8 mouse cellular contexts compared by ENCODE assay signal in the genomic region with DNA sequence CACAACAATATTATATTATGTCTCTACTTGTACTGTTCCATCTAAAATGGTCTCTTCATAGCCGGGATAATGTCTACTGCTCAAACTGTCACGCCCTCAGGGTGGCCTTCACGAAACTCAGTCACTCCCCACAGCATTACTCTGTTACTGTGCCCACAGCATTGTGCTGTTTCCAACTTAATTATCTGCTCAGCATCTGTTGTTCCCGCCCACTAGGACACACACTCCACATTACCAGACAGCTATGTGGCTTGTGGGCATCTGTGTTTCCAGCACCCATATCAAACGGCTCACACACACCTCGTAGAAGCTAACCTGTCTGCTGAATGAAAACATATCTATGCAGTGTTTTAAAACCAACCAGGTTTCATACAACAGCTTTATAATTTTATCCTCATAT. TPM values are rescaled to one million over a fixed set of nuclear protein-coding genes. Genes with fewer than 3 reads are reported as not detected.
DNase-seq lines count a peak whose midpoint lies in the region; ATAC-seq lines count a peak whose summit lies in the region.

No protein-coding gene starts in this region.

- peaks cover 5% of the 10 kb centered on the region; the same call in 1 of the 2 replicates for H3K4me1 ChIP-seq in embryonic facial prominence, embryonic 12.5 days
- peaks cover 6% of the 10 kb centered on the region for H3K4me1 ChIP-seq in embryonic facial prominence, embryonic 10.5 days
- no peaks in the 10 kb centered on the region; the same call in 1 of the 2 replicates for H3K4me1 ChIP-seq in liver, embryonic 11.5 days (replicated peaks; ENCODE audit: control insufficient read depth, insufficient read depth, low read length)
- peaks cover 9% of the 10 kb centered on the region for H3K4me1 ChIP-seq in hindbrain, embryonic 16.5 days (ENCODE audit: control insufficient read depth, insufficient read depth, low read depth, low read length)
- H3K4me1 ChIP-seq in neural tube, embryonic 12.5 days, result 0 out of 2 replicates have a peak, but pooled peaks cover 6% of the 10 kb centered on the region

- H3K27ac ChIP-seq in embryonic facial prominence, embryonic 12.5 days, result no peak overlapping the region
- no peak overlapping the region for H3K27ac ChIP-seq in embryonic facial prominence, embryonic 10.5 days (replicated peaks)
- no peak overlapping the region for H3K27ac ChIP-seq in liver, embryonic 11.5 days (ENCODE audit: low read depth, low read length)
- no peak overlapping the region for H3K27ac ChIP-seq in hindbrain, embryonic 16.5 days (ENCODE audit: low read depth, low read length)
- H3K27ac ChIP-seq in neural tube, embryonic 12.5 days, result no peak overlapping the region

- H3K9ac ChIP-seq in embryonic facial prominence, embryonic 12.5 days, result no peak overlapping the region
- no peak overlapping the region for H3K9ac ChIP-seq in liver, embryonic 11.5 days (ENCODE audit: low read depth, low read length)
- no peak overlapping the region; the same call in 1 of the 2 replicates for H3K9ac ChIP-seq in hindbrain, embryonic 16.5 days (ENCODE audit: low read depth, low read length)
- H3K9ac ChIP-seq in neural tube, embryonic 12.5 days, result no peak overlapping the region

- H3K27me3 ChIP-seq in embryonic facial prominence, embryonic 12.5 days, result peaks cover 14% of the 10 kb centered on the region
- peaks cover 20% of the 10 kb centered on the region for H3K27me3 ChIP-seq in embryonic facial prominence, embryonic 10.5 days (replicated peaks; ENCODE audit: low read depth, poor library complexity, severe bottlenecking)
- no peaks in the 10 kb centered on the region for H3K27me3 ChIP-seq in liver, embryonic 11.5 days (replicated peaks; ENCODE audit: control insufficient read depth, insufficient read depth, low read length)
- H3K27me3 ChIP-seq in hindbrain, embryonic 16.5 days (replicated peaks; ENCODE audit: control insufficient read depth, insufficient read depth, low read length), result no peaks in the 10 kb centered on the region
- H3K27me3 ChIP-seq in neural tube, embryonic 12.5 days (replicated peaks), result no peaks in the 10 kb centered on the region

- WGBS in embryonic facial prominence, embryonic 12.5 days, result 48% methylated on average over 6 of the region's 6 CpGs
- 56% methylated on average over 6 of the region's 6 CpGs for WGBS in embryonic facial prominence, embryonic 10.5 days
- 52% methylated on average over 6 of the region's 6 CpGs for WGBS in liver, embryonic 11.5 days
- 29% methylated on average over 6 of the region's 6 CpGs for WGBS in hindbrain, embryonic 16.5 days
- WGBS in neural tube, embryonic 12.5 days, result 49% methylated on average over 6 of the region's 6 CpGs

- H3K36me3 ChIP-seq in embryonic facial prominence, embryonic 12.5 days, result no peaks in the 10 kb centered on the region
- no peaks in the 10 kb centered on the region for H3K36me3 ChIP-seq in embryonic facial prominence, embryonic 10.5 days (replicated peaks)
- H3K36me3 ChIP-seq in liver, embryonic 11.5 days (ENCODE audit: control insufficient read depth, insufficient read depth, low read length), result no peaks in the 10 kb centered on the region
- H3K36me3 ChIP-seq in hindbrain, embryonic 16.5 days (ENCODE audit: control insufficient read depth, insufficient read depth, low read length), result no peaks in the 10 kb centered on the region
- no peaks in the 10 kb centered on the region for H3K36me3 ChIP-seq in neural tube, embryonic 12.5 days

- no peaks in the 10 kb centered on the region for H3K9me3 ChIP-seq in embryonic facial prominence, embryonic 12.5 days
- no peaks in the 10 kb centered on the region for H3K9me3 ChIP-seq in embryonic facial prominence, embryonic 10.5 days
- no peaks in the 10 kb centered on the region for H3K9me3 ChIP-seq in liver, embryonic 11.5 days (ENCODE audit: control insufficient read depth, low read length)
- no peaks in the 10 kb centered on the region for H3K9me3 ChIP-seq in hindbrain, embryonic 16.5 days (ENCODE audit: control insufficient read depth, low read length)
- H3K9me3 ChIP-seq in neural tube, embryonic 12.5 days, result no peaks in the 10 kb centered on the region

- DNase-seq in embryonic facial prominence, embryonic 10.5 days (ENCODE audit: low spot score), result no peak
- no peak for DNase-seq in liver, embryonic 11.5 days (ENCODE audit: low spot score)
- no peak for DNase-seq in liver
- no peak for DNase-seq in T-cell, adult 2 months (ENCODE audit: low spot score)
- DNase-seq in embryo, embryonic 11 days, result no peak

- H3K4me3 ChIP-seq in embryonic facial prominence, embryonic 12.5 days, result no peak overlapping the region
- no peak overlapping the region for H3K4me3 ChIP-seq in embryonic facial prominence, embryonic 10.5 days
- no peak overlapping the region for H3K4me3 ChIP-seq in liver, embryonic 11.5 days (ENCODE audit: low read depth, low read length)
- H3K4me3 ChIP-seq in hindbrain, embryonic 16.5 days (ENCODE audit: low read length), result no peak overlapping the region
- H3K4me3 ChIP-seq in neural tube, embryonic 12.5 days, result no peak overlapping the region

- no peak for ATAC-seq in embryonic facial prominence, embryonic 12.5 days (ENCODE audit: insufficient number of reproducible peaks, insufficient read depth, low FRiP score, low TSS enrichment)
- peak; percentile 63 for ATAC-seq in liver, embryonic 11.5 days (replicated peaks; ENCODE audit: low FRiP score)
- peak; percentile 34; the same call in 1 of the 2 replicates for ATAC-seq in hindbrain, embryonic 16.5 days
- peak; percentile 49; the same call in 1 of the 2 replicates for ATAC-seq in neural tube, embryonic 12.5 days (ENCODE audit: low FRiP score, low read depth)

- H3K4me2 ChIP-seq in embryonic facial prominence, embryonic 12.5 days (replicated peaks), result peak overlapping the region; percentile 42; the same call in 1 of the 2 replicates
- peak overlapping the region; percentile 51 for H3K4me2 ChIP-seq in liver, embryonic 11.5 days
- H3K4me2 ChIP-seq in hindbrain, embryonic 16.5 days (ENCODE audit: low read length), result peak overlapping the region; percentile 69
- H3K4me2 ChIP-seq in neural tube, embryonic 12.5 days (replicated peaks), result peak overlapping the region; percentile 49; the same call in 1 of the 2 replicates

RNA-seq across cellular contexts. Expression of a gene that starts 13.7 kb away (rescaled TPM):
- 5.4 and 5.9 TPM in 2 replicates for polyA plus RNA-seq in embryonic facial prominence, embryonic 12.5 days (2016; fragmentation: Nextera tagmentation; extraction: Ambion mirVana)
- 7.1 and 7.3 TPM in 2 replicates for polyA plus RNA-seq in embryonic facial prominence, embryonic 10.5 days (2016; fragmentation: Nextera tagmentation; extraction: Ambion mirVana)
- 5.9 and 7.0 TPM in 2 replicates for polyA plus RNA-seq in liver, embryonic 11.5 days (2014; fragmentation: Nextera tagmentation; extraction: Ambion mirVana)
- 7.0 and 7.4 TPM in 2 replicates for polyA plus RNA-seq in hindbrain, embryonic 16.5 days (2015; fragmentation: Nextera tagmentation; extraction: Ambion mirVana)
- 7.0 and 7.1 TPM in 2 replicates for polyA plus RNA-seq in neural tube, embryonic 12.5 days (2016; fragmentation: Nextera tagmentation; extraction: Ambion mirVana)

RNA-seq across cellular contexts. Expression of a gene that starts 15.9 kb away (rescaled TPM):
- polyA plus RNA-seq in embryonic facial prominence, embryonic 12.5 days (2016; fragmentation: Nextera tagmentation; extraction: Ambion mirVana), result 15.3 and 16.5 TPM in 2 replicates
- polyA plus RNA-seq in embryonic facial prominence, embryonic 10.5 days (2016; fragmentation: Nextera tagmentation; extraction: Ambion mirVana), result 9.5 and 10.3 TPM in 2 replicates
- 9.7 and 12.2 TPM in 2 replicates for polyA plus RNA-seq in liver, embryonic 11.5 days (2014; fragmentation: Nextera tagmentation; extraction: Ambion mirVana)
- 28.7 and 30.5 TPM in 2 replicates for polyA plus RNA-seq in hindbrain, embryonic 16.5 days (2015; fragmentation: Nextera tagmentation; extraction: Ambion mirVana)
- polyA plus RNA-seq in neural tube, embryonic 12.5 days (2016; fragmentation: Nextera tagmentation; extraction: Ambion mirVana), result 21.4 and 22.8 TPM in 2 replicates
